ENCODE assay signal across 10 mouse cellular contexts in genomic region chr1:38939608-38940007, GRCm38 (mm10). TPM values are rescaled to one million over a fixed set of nuclear protein-coding genes. Genes with fewer than 3 reads are reported as not detected.
DNase-seq lines count a peak whose midpoint lies in the region; TF ChIP-seq lines count a peak whose summit lies in the region.
"Had no signal": no experiment of that assay in that cellular context is flagged by ENCODE, and none has a peak within 500 bp of the region (broad histone marks: within the 10 kb centered on the region; RNA-seq: fewer than 3 reads in every experiment).

No protein-coding gene starts in this region.

- no peak for TF ChIP-seq CTCF in kidney, adult 2 months (conservative IDR thresholded peaks at IDR 0.05; ENCODE audit: insufficient read depth, insufficient read length, low read depth, low read length)

- no peaks in the 10 kb centered on the region; the same call in 1 of the 2 replicates for H3K27me3 ChIP-seq in kidney, adult 2 months (replicated peaks; ENCODE audit: control insufficient read depth, insufficient read depth, low read length)
- H3K27me3 ChIP-seq: liver, embryonic 15.5 days had no signal

- 8% methylated on average over 5 of the region's 5 CpGs for WGBS in kidney, adult 2 months

- no peaks in the 10 kb centered on the region for H3K36me3 ChIP-seq in kidney, adult 2 months (ENCODE audit: control insufficient read depth, insufficient read depth, low read length)
- H3K36me3 ChIP-seq: liver, embryonic 15.5 days had no signal

- H3K4me1 ChIP-seq in kidney, adult 2 months (ENCODE audit: control insufficient read depth, insufficient read depth, low read length) = no peaks in the 10 kb centered on the region
- H3K4me1 ChIP-seq: liver, embryonic 15.5 days had no signal

- peak; percentile 10 for DNase-seq in kidney, postnatal 14 days
- DNase-seq in kidney, adult 2 months = no peak
- peak; percentile 16 for DNase-seq in A20 (ENCODE audit: low read depth, low spot score)
- DNase-seq in ZHBTc4 (ENCODE audit: low read depth, low spot score) = peak; percentile 62
- peak; percentile 17 for DNase-seq in induced T-regulatory cell, adult 2 months (ENCODE audit: low read depth)
- no peak for DNase-seq in MN1 (ENCODE audit: low spot score)
- no peak for DNase-seq in left cerebral cortex, adult 8-10 months (ENCODE audit: low spot score in 2 of 2)
- DNase-seq in kidney, adult 18-20 months = no peak

- no peak for TF ChIP-seq POLR2A in kidney, adult 2 months (IDR thresholded peaks at IDR 0.05; ENCODE audit: low read depth, low read length)

- no peak overlapping the region for H3K27ac ChIP-seq in kidney, adult 2 months (ENCODE audit: insufficient read depth, low read depth, low read length)
- H3K27ac ChIP-seq: liver, embryonic 15.5 days had no signal

- no peak overlapping the region for H3K4me3 ChIP-seq in kidney, adult 2 months (ENCODE audit: insufficient read depth, low read depth, low read length)
- H3K4me3 ChIP-seq: liver, embryonic 15.5 days had no signal

RNA-seq across cellular contexts. Expression of gene Nms, which starts 0.7 kb away (rescaled TPM):
- polyA plus RNA-seq in kidney, adult 2 months (2012; rRNA removed) = not detected in 2 replicates
- not detected for total RNA-seq in left cerebral cortex, adult 8-10 months (2022)
- total RNA-seq: adrenal gland, postnatal 4 days had no signal
- polyA plus RNA-seq: liver, embryonic 15.5 days had no signal

RNA-seq across cellular contexts. Expression of gene Chst10, which starts 41.6 kb away (rescaled TPM):
- polyA plus RNA-seq in kidney, adult 2 months (2012; rRNA removed) = 0.22 and 0.37 TPM in 2 replicates
- total RNA-seq in left cerebral cortex, adult 8-10 months (2022) = 10 to 100 TPM; 56.6 to 62.5 (median 60.8) TPM

RNA-seq across cellular contexts. Expression of gene Pdcl3, which starts 45.8 kb away (rescaled TPM):
- polyA plus RNA-seq in kidney, adult 2 months (2012; rRNA removed) = 32.5 and 39.8 TPM in 2 replicates
- total RNA-seq in left cerebral cortex, adult 8-10 months (2022) = 10 to 100 TPM; 34.3 to 37.5 (median 34.4) TPM

Comparison
In these comparisons a context has a peak if more than half of its experiments do, and no peak if none do; other contexts are left out.
1. DNase-seq: peak in kidney, postnatal 14 days (single experiment), A20 (single experiment), ZHBTc4 (single experiment) and induced T-regulatory cell, adult 2 months (single experiment); none in kidney, adult 2 months (single experiment), MN1 (single experiment), left cerebral cortex, adult 8-10 months (0 of 2) and kidney, adult 18-20 months (single experiment).